In genomic region chr8:120471166-120471565, GRCm38 (mm10) we compare ENCODE assay signal across 8 mouse cellular contexts.
DNase-seq lines count a peak whose midpoint lies in the region; ATAC-seq lines count a peak whose summit lies in the region.

No protein-coding gene starts in this region.

- 6% methylated on average over 7 of the region's 7 CpGs for WGBS in hindbrain, embryonic 15.5 days

- peak overlapping the region; percentile 75; the same call in 1 of the 2 replicates for H3K27ac ChIP-seq in hindbrain, embryonic 15.5 days (replicated peaks)

- peak; percentile 74 for DNase-seq in embryo, embryonic 10 days (ENCODE audit: low spot score)
- DNase-seq in embryo, embryonic 9.5 days (ENCODE audit: extremely low spot score): no peak
- peak; percentile 67 for DNase-seq in A20 (ENCODE audit: low read depth, low spot score)
- peak; percentile 67 for DNase-seq in cerebellum, adult 18-20 months
- DNase-seq in thymus, postnatal 0 days (ENCODE audit: low spot score): peak; percentile 36
- DNase-seq in urinary bladder, adult 2 months (ENCODE audit: low spot score): no peak

- no peak overlapping the region for H3K4me2 ChIP-seq in hindbrain, embryonic 15.5 days

- no peaks in the 10 kb centered on the region for H3K9me3 ChIP-seq in hindbrain, embryonic 15.5 days

- no peak overlapping the region for H3K4me3 ChIP-seq in hindbrain, embryonic 15.5 days

- H3K4me1 ChIP-seq in hindbrain, embryonic 15.5 days (replicated peaks): peaks cover 34% of the 10 kb centered on the region

- no peak overlapping the region for H3K9ac ChIP-seq in hindbrain, embryonic 15.5 days

- no peaks in the 10 kb centered on the region for H3K36me3 ChIP-seq in hindbrain, embryonic 15.5 days

- ATAC-seq in hindbrain, embryonic 15.5 days (ENCODE audit: low FRiP score, low read depth): no peak
- ATAC-seq in megakaryocyte progenitor cell, adult 5-6 weeks (replicated peaks; ENCODE audit: poor library complexity): peak; percentile 35

- H3K27me3 ChIP-seq in hindbrain, embryonic 15.5 days: no peaks in the 10 kb centered on the region

Comparison
In these comparisons a context has a peak if more than half of its experiments do, and no peak if none do; other contexts are left out.
1. DNase-seq: peak in embryo, embryonic 10 days (single experiment), A20 (single experiment), cerebellum, adult 18-20 months (2 of 2) and thymus, postnatal 0 days (single experiment); none in embryo, embryonic 9.5 days (single experiment) and urinary bladder, adult 2 months (single experiment).